Mouse (Mus musculus): ENCODE measurements around the gene Gm13283.
"Not testable (repeated sequence)": the region's sequence is repeated elsewhere in the genome, so short reads cannot be mapped to it uniquely, and the experiment has no call there.

- not testable (repeated sequence) for TF ChIP-seq CTCF (conservative IDR thresholded peaks at IDR 0.05; ENCODE audit: low read length); POU5F1 (IDR thresholded peaks at IDR 0.05; ENCODE audit: borderline replicate concordance, low read length)
Measured at GRCm38 (mm10) chr4:88757628-88758031, 2.3 kb upstream of the Gm13283 start.

Data from E14TG2a.4 (cell line).